Mouse (Mus musculus): Measurements from ENCODE around the gene Rps21.

GRCm38 (mm10) chr2:180218241-180218640, 38.9 kb upstream of the Rps21 start:
- TF ChIP-seq CTCF (IDR thresholded peaks at IDR 0.05; ENCODE audit: borderline replicate concordance, extremely low read depth, insufficient read depth, insufficient read length) (no peak), POLR2A (IDR thresholded peaks at IDR 0.05; ENCODE audit: borderline replicate concordance, extremely low read depth, insufficient read depth, insufficient read length, poor library complexity, severe bottlenecking) (no peak)
